Mouse (Mus musculus) stomach, embryonic 15.5 days (tissue): ENCODE measurements around the gene C1qtnf1. TPM values are rescaled to one million over a fixed set of nuclear protein-coding genes. Genes with fewer than 3 reads are reported as not detected.

ENCODE experiments used
- ATAC-seq: fragments of 200-750 bp; cut with Nextera tagmentation; 2 replicates; pipeline ENCODE4 v1.8.0; 2017; ENCODE audit warnings: low read depth, moderate number of reproducible peaks, moderate TSS enrichment; ENCODE audit not compliant: insufficient read depth, low FRiP score
- H3K27ac ChIP-seq: fragments of 300-500 bp; sonication (generic); 2 replicates; pipeline ENCODE4 v1.5.1; 2015; ENCODE audit warnings: mild to moderate bottlenecking, inconsistent platforms
- H3K27me3 ChIP-seq: fragments of 300-500 bp; sonication (generic); replicated peaks from 2 replicates; pipeline ENCODE4 v1.6.1; 2015; ENCODE audit warnings: inconsistent platforms
- H3K36me3 ChIP-seq: fragments of 300-500 bp; sonication (generic); 2 replicates; pipeline ENCODE4 v1.6.1; 2015; ENCODE audit warnings: inconsistent platforms
- H3K4me1 ChIP-seq: fragments of 300-500 bp; sonication (generic); 2 replicates; pipeline ENCODE4 v1.6.1; 2015; ENCODE audit warnings: inconsistent platforms
- H3K4me2 ChIP-seq: fragments of 300-500 bp; sonication (generic); 2 replicates; pipeline ENCODE4 v1.6.1; 2015; ENCODE audit warnings: mild to moderate bottlenecking, inconsistent platforms
- H3K4me3 ChIP-seq: fragments of 300-500 bp; sonication (generic); replicated peaks from 2 replicates; pipeline ENCODE4 v1.5.1; 2015; ENCODE audit warnings: inconsistent platforms
- H3K9ac ChIP-seq: fragments of 300-500 bp; sonication (generic); 2 replicates; pipeline ENCODE4 v1.6.1; 2015; ENCODE audit warnings: inconsistent platforms
- H3K9me3 ChIP-seq: fragments of 300-500 bp; sonication (generic); 2 replicates; pipeline ENCODE4 v1.6.1; 2016; ENCODE audit warnings: inconsistent platforms
- WGBS: fragments of 180-500 bp; shearing (Covaris S2); methylation state at CpG from one replicate; pipeline ENCODE4 v1.1.7; 2015; 5-methylcytosine and 5-hydroxymethylcytosine counted together
- polyA plus RNA-seq: library from polyadenylated mRNA; unstranded; fragments of >200 nt; fragmentation: Nextera tagmentation; extraction: Ambion mirVana; gene quantifications from 2 replicates; pipeline ENCODE4 v1.2.1, GENCODE M21; 2015

The C1qtnf1 gene
- polyA plus RNA-seq, 1 experiment from 2014 or later, result 6.8 TPM

DNA sequence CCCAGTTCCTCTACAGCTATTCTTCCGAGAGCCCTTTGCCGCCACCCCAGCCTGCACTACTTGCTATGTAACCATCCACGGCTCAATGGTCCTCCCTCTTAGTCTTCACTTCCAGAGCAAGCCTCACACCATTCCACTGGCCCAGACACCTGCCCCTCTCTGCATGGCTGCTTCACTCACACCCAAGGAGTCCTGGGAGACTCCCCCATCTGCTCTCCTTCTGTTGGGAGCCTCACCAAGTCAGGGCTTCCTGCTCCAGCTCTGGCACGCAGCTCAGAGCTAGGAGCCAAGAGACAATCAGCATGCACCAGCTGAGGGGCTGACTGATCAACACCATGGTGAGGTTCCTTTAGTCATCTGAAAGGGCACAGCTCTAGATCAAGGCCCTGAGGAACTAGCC is 14.9 kb upstream of the C1qtnf1 start:
- Histone ChIP-seq H3K4me2 (no peak overlapping the region), H3K27me3 (no peaks in the 10 kb centered on the region), H3K36me3 (peaks cover 21% of the 10 kb centered on the region), H3K4me1 (peaks cover 20% of the 10 kb centered on the region), H3K9me3 (no peaks in the 10 kb centered on the region), H3K9ac (no peak overlapping the region), H3K27ac (no peak overlapping the region), H3K4me3 (no peak overlapping the region)
- 88% methylated on average over 4 of the region's 4 CpGs for WGBS
- no peak for ATAC-seq

DNA sequence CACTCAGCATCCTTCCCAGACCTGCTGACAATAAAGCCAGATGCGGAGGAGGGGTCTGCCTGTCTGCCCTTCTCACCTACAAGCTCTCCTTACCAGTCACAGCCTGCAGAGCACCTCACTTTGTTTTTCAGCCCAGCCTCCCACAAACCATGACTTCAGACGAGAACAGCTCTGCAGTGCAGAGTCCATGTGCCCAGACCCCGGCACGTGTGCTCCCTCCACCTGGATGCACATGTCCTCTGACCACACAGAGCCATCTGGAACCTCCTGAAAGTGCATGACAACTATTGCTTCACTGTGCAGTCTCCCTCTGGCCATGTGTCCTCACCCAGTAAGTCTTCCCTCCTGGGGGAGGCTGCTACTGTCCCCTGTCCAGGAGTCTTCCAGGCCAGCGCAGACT is 13.7 kb upstream of the C1qtnf1 start:
- WGBS, result 91% methylated on average over 5 of the region's 5 CpGs

DNA sequence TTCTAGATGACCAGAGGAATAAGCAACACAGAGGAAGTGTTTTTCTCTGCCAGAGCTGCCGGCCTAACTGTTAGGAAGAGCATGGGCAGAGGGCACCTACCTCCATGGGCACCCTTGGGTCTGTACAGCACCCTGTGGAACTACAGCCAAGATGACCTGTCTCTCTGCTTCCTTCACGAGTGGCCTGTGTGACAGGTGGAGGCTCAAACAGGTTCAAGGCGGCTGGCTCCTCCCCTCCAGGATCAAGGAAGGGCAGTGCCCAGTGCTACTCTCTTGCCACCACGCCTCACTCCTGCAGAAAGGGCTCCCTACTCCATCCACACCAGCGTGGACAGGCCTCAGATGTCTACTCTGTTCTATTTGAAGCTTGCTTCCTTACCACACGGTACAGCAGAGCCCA is 12.4 kb upstream of the C1qtnf1 start:
- no peak overlapping the region for H3K27ac ChIP-seq
- H3K4me1 ChIP-seq, result peaks cover 27% of the 10 kb centered on the region
- H3K9ac ChIP-seq, result no peak overlapping the region
- H3K4me2 ChIP-seq, result no peak overlapping the region
- ATAC-seq, result no peak
- H3K4me3 ChIP-seq, result no peak overlapping the region
- H3K9me3 ChIP-seq, result no peaks in the 10 kb centered on the region
- H3K36me3 ChIP-seq, result peaks cover 13% of the 10 kb centered on the region; the same call in 1 of the 2 replicates
- WGBS, result 74% methylated on average over 6 of the region's 6 CpGs
- no peaks in the 10 kb centered on the region for H3K27me3 ChIP-seq

More for the DNA sequence above, 13.7 kb upstream of the C1qtnf1 start:
- H3K36me3 ChIP-seq, result peaks cover 18% of the 10 kb centered on the region; the same call in 1 of the 2 replicates
- ATAC-seq, result no peak
- no peaks in the 10 kb centered on the region for H3K9me3 ChIP-seq
- H3K4me2 ChIP-seq, result no peak overlapping the region
- no peak overlapping the region for H3K9ac ChIP-seq
- no peak overlapping the region for H3K27ac ChIP-seq
- H3K4me3 ChIP-seq, result no peak overlapping the region
- H3K27me3 ChIP-seq, result no peaks in the 10 kb centered on the region
- peaks cover 22% of the 10 kb centered on the region for H3K4me1 ChIP-seq

DNA sequence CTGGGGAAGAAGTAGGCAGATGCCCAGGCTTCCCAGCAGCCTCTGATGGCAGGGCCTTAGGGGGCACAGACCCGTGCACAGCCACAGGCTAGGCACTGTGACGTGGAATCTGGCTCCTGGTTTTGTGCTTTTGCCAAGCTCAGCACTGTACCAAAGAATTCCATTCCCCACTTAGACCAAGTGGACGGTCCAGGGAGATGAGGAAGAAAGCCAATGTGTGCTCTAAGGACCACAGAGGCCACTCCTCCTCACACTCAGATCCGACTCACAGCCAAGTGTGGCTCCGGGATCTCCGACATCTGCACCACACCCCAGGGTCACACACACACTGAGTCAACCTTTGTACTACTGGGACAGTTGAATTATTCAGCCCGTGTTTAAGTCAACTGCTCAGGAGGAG is 12.0 kb upstream of the C1qtnf1 start:
- Histone ChIP-seq H3K9me3 (no peaks in the 10 kb centered on the region), H3K4me3 (no peak overlapping the region), H3K36me3 (0 out of 2 replicates have a peak, but pooled peaks cover 10% of the 10 kb centered on the region), H3K4me2 (peak overlapping the region; percentile 8; the same call in 1 of the 2 replicates), H3K27ac (peak overlapping the region; percentile 65), H3K4me1 (peaks cover 27% of the 10 kb centered on the region), H3K27me3 (no peaks in the 10 kb centered on the region), H3K9ac (no peak overlapping the region)
- 79% methylated on average over 7 of the region's 7 CpGs for WGBS
- ATAC-seq, result no peak

DNA sequence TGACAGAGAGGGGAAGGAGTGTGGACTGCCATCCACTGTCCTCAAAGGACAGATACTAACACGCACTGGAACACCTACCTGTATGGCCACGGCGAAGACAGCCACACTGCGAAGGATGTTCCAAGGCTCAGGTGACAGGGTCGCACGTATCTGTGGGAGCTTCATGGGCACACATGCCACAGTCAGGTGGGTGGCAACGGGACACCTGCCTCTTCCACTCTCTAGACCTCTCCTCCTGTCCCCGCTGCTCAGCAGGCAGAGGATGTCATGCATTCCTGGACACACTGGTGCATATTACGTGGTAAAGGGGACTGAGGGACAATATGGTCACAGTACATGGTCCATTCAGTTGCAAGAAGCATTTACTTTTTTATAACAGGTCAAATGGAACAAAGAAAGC is 10.5 kb upstream of the C1qtnf1 start:
- Histone ChIP-seq H3K27ac (no peak overlapping the region), H3K9ac (peak overlapping the region; percentile 67), H3K9me3 (no peaks in the 10 kb centered on the region), H3K4me2 (peak overlapping the region; percentile 81), H3K4me1 (peaks cover 25% of the 10 kb centered on the region), H3K4me3 (peak overlapping the region; percentile 91; the same call in 1 of the 2 replicates), H3K36me3 (0 out of 2 replicates have a peak, but pooled peaks cover 10% of the 10 kb centered on the region), H3K27me3 (no peaks in the 10 kb centered on the region)
- no peak for ATAC-seq
- 93% methylated on average over 9 of the region's 9 CpGs for WGBS

DNA sequence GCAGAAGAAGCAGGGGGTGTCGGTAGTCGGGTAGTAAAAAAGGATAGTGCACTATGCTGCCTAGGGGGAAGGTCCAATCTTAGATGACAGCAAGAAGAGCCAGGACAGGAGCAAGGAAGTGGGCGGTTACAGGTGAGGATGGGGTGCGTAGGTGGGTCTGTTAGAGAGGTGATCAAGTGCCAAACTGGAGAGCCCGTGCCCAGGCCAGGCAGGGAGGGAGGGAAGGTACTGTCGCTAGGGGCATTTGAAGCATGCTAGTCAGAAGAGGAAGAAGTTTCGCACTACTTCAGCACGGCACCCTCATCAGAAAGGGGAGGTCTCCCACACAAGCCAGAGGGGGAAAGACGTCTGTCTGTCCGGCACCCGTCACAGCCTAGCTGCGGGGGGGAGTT is 9.6 kb upstream of the C1qtnf1 start:
- 5% methylated on average over 12 of the region's 12 CpGs for WGBS
- Histone ChIP-seq H3K27ac (peak overlapping the region; percentile 64), H3K9me3 (no peaks in the 10 kb centered on the region), H3K4me1 (peaks cover 26% of the 10 kb centered on the region), H3K27me3 (no peaks in the 10 kb centered on the region), H3K36me3 (0 out of 2 replicates have a peak, but pooled peaks cover 10% of the 10 kb centered on the region), H3K4me3 (peak overlapping the region; percentile 91), H3K4me2 (peak overlapping the region; percentile 81), H3K9ac (peak overlapping the region; percentile 67)
- peak; percentile 12 for ATAC-seq

DNA sequence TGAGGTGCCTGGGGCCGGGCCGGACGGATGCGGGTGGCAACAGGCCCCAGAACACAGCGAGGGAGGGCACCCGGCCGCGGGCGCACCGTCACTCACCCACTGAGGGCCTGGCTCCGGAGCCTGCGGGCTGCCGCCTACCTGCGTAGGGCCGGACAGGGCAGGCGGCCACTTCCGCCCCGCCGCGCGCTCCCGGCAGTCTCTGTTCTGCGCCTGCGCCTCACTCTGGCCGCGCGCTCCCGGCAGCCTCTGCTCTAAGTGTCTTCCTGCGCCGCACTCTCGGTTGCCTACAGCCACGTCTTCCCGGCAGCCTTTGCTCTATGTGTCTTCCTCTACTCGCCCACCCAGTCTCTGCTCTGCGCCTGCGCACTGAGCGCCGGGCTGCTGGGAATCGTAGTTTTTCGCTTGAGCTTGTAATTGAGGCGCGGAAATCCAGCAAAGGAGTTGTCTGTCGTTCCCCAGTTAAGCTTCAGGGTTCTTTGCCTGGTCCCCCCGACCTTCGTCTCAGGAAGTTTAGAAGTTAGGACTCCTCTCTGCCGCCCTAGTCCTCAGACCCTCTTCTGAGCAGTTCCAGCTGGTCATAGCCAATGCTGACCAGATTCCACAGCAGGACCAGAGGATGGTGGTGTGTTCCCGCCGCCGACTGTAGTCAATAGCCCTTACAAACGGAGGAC is 9.0 kb upstream of the C1qtnf1 start, which contains the start of gene Cant1:
Cant1 (minus strand) TSS at position 253 of the 671 bp plus-strand sequence.
- Histone ChIP-seq H3K4me2 (peak within 1 kb of the TSS; percentile 81), H3K9ac (peak within 1 kb of the TSS; percentile 67), H3K36me3 (0 out of 2 replicates have a peak, but pooled peaks cover 10% of the 10 kb centered on the region), H3K27ac (peak within 1 kb of the TSS; percentile 64), H3K27me3 (no peaks in the 10 kb centered on the region), H3K9me3 (no peaks in the 10 kb centered on the region), H3K4me1 (peaks cover 31% of the 10 kb centered on the region), H3K4me3 (peak within 1 kb of the TSS; percentile 91)
- WGBS, result under 1% methylated on average over 50 of the region's 50 CpGs
- ATAC-seq, result peak; percentile 95

DNA sequence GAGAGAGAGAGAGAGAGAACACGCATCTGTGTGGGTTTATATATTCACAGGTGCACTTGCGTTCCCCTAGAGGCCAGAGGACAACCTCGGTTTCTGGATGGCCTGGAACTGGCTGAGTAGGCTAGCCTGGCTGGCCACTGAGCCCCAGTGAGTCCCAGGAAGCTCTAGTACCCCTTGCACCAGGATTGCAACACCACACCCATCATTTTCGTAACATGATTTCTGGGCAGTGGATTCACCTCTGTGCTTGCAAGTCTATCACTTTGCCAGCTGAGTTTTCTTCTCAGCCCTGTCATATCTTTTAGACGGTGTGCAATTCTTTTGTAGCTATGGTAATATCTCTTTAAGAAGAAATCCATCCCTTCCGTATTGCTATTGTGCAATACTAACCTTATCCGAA is 7.7 kb upstream of the C1qtnf1 start:
- Histone ChIP-seq H3K27me3 (no peaks in the 10 kb centered on the region), H3K4me2 (no peak overlapping the region), H3K9ac (no peak overlapping the region), H3K27ac (no peak overlapping the region), H3K9me3 (no peaks in the 10 kb centered on the region), H3K4me3 (no peak overlapping the region), H3K4me1 (peaks cover 32% of the 10 kb centered on the region), H3K36me3 (0 out of 2 replicates have a peak, but pooled peaks cover 3% of the 10 kb centered on the region)
- WGBS, result 68% methylated on average over 7 of the region's 7 CpGs
- no peak for ATAC-seq

DNA sequence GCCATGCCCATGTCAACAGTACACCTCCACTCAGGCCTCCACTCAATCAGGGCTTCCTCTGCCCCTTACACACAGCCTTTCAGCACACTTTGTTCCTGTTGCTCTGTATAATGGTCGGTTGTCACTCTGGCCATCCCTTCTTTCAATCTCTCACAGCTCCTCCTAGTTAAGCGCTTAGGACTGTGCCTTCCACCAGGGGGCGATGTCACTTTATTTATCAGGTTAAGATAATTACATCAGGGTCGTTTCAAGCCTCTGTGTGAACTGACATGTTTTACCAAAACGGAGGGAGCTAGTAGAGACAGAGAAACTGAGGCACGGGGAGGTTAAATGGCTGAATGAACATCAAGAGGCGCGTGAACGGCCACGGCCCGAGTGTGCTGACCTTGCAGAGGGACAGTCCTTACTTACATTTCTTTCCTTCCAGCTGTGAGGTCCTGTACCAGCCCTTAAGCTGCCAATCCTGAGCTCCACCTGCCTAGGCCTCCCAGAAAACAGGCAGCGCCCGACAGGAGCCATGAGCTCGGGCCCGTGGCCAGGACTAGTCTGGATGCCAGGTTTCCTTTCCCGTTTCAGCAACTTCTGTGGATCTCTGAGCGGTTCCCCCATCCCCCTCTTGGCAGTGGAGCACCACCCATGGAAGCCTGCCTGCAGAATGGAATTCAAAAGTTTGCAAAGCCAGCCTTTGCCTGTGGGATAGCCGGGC is 4.6 kb upstream of the C1qtnf1 start:
- Histone ChIP-seq H3K9me3 (no peaks in the 10 kb centered on the region), H3K4me1 (peaks cover 23% of the 10 kb centered on the region), H3K4me3 (0 out of 2 replicates have a peak overlapping the region, but pooled peaks have one; percentile 1), H3K9ac (no peak overlapping the region), H3K27ac (peak overlapping the region; percentile 67), H3K4me2 (peak overlapping the region; percentile 49), H3K27me3 (no peaks in the 10 kb centered on the region), H3K36me3 (no peaks in the 10 kb centered on the region)
- ATAC-seq, result no peak
- 4% methylated on average over 18 of the region's 18 CpGs for WGBS

DNA sequence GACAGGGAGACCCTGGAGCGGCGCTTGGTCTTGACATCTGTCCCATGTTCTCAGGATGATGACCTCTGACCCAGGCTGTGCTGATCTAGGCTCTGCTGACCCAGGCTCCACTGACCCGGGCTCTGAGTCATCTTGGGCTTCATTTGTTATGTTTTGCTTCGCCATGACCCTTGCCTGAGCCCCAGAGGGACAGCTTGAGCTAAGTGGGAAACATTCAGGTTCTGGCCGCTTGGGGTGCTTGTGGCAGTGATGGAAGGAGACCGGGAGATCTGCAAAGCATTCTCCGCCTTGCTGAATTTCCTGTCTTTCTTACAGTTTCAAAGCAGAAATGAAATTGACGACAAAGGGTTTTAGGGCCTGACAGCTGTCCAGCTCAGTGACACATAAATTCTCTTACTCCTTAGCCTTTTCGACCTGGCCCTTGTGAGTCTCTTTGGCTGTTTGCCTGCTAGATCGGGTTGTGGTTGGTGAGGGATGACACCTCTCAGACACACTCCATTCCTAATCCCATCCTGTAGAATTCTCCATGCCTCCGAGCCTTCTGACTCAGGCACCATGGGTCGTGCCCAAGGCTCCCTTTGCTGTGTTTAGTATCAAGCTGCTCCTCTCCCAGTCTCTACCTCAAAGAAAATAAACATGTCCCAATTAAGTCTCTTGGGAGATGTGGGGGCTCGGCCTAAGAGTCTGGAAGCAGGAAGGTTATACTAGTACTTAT is 3.2 kb upstream of the C1qtnf1 start:
- no peaks in the 10 kb centered on the region for H3K36me3 ChIP-seq
- peaks cover 29% of the 10 kb centered on the region for H3K4me1 ChIP-seq
- H3K27ac ChIP-seq, result no peak overlapping the region
- H3K27me3 ChIP-seq, result no peaks in the 10 kb centered on the region
- H3K4me3 ChIP-seq, result no peak overlapping the region
- no peak for ATAC-seq
- no peaks in the 10 kb centered on the region for H3K9me3 ChIP-seq
- WGBS, result 49% methylated on average over 13 of the region's 13 CpGs
- no peak overlapping the region for H3K9ac ChIP-seq
- H3K4me2 ChIP-seq, result no peak overlapping the region

DNA sequence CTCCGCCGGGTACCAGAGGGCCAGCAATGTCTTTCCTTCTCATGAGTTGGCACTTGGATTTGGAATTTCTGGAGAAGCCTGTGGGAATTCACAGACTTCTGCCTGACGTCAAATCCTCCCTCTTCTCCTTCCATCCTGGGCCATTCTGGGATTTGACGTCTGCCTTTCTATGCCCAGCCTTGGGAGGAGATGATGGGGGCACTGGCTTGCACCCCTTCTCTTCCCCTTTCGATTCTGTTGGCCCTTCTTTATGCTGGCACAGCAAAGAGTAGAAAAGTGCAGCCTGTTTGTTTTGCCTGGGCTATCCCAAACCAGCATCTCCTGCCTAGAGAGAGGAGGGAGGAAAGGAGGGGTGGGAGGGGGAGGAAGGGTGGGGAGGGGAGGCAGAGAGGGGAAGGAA is 1.2 kb upstream of the C1qtnf1 start:
- H3K4me3 ChIP-seq, result no peak overlapping the region
- H3K4me1 ChIP-seq, result peaks cover 48% of the 10 kb centered on the region
- H3K4me2 ChIP-seq, result no peak overlapping the region
- H3K36me3 ChIP-seq, result no peaks in the 10 kb centered on the region
- no peak overlapping the region for H3K9ac ChIP-seq
- H3K27ac ChIP-seq, result no peak overlapping the region
- ATAC-seq, result no peak
- H3K9me3 ChIP-seq, result no peaks in the 10 kb centered on the region
- H3K27me3 ChIP-seq, result no peaks in the 10 kb centered on the region
- 62% methylated on average over 5 of the region's 5 CpGs for WGBS
